Mouse (Mus musculus): ENCODE measurements around the gene Mgea5.
A peak's percentile ranks its signal among the peaks of the same experiment; 100 is the strongest.
"Not testable (repeated sequence)": the region's sequence is repeated elsewhere in the genome, so short reads cannot be mapped to it uniquely, and the experiment has no call there.

Gene Mgea5

DNA sequence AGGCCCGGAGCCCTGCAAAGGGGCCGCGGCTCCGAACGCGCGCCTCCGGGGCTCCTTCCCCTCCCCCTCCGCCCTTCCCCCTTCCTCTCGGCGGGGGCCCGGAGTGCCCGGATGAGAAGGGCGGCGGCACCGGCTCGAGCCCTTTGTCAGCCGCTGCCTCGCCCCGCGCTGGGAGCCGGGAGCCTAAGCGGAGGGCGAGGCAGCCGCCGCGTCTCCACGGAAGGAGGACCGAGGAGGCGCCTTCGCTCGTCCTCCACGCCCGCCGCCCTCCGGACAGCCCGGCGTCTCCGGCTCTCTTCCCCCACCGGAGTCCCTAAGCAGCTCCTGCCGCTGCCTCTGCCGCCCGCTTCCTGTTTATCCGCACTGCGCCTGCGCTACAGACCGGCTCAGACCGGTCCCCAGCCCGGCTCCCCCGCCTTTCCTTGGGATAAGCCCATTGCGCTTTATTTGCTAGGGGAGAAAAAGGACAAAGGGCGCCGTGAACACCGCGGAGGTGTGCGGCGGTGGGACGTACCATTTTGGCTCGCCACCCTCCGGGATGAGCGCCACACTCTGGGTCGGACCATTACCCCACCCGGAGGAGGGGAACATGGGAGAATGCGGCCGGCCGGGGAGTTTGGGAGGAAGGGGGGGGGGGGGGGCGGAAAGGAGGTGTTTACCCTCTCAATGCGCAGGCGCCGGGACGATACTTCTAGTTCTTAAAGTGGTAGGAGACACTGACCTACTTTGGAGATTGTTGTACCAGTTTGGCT is at the start of gene Mgea5:
Gene Mgea5, minus strand, starts transcription at position 657 of the 752 bp plus-strand sequence.
- peak; percentile 100 for DNase-seq

DNA sequence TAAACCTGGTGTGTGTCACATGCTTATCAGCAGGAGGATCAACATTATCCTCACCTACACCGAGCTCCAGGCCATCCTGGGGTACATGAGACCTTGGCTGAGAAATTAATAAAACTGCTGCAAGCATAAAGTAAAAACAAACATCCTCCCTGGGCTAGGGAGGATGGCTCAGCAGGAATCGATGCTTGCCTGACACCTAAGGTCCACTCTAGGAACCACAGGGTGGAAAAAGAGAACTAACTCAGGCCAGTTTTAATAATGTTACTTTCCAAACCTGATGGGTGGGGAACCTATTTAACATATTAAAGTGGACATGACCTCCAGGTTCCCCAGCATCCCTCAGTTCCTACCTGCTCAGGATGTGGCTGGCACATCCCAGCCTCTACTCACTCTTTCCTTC is 47.0 kb upstream of the Mgea5 start:
- no peak for DNase-seq

DNA sequence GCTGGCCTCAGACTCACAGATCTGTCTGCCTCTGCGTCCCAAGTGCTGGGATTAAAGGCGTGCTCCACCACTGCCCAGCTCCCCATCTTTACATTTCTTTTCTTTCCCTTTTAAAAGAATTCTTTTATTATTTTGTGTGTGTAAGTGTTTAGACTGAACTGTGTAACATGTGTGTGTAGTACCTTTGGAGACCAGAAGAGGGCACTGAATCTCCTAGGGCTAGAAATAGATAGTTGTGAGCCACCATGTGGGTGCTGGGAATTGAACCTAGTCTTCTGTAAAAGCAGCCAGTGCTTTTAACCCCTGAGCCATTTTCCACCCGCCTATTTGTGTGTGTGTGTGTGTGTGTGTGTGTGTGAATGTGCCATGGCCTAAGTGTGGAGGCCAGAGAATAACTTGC is 44.1 kb upstream of the Mgea5 start:
- DNase-seq, result no peak

DNA sequence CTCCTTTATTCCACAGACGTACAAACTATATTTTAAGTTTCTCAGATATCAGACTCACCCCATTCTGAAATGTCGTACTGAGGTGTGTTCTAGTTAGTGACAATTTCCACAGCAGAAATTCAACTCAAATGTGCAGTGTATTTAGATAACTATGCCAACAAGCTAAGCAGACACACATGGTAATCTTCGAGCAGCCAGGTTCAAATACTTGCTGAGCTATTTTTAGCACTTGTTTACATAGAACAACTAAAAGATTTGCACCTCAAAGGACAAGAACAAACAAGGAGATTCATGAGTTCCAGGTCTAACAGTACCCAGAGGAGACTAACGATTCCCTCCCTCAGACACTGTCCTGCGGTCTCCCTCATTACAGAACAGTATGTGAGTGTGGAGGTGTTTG is 43.5 kb upstream of the Mgea5 start:
- DNase-seq, result no peak

DNA sequence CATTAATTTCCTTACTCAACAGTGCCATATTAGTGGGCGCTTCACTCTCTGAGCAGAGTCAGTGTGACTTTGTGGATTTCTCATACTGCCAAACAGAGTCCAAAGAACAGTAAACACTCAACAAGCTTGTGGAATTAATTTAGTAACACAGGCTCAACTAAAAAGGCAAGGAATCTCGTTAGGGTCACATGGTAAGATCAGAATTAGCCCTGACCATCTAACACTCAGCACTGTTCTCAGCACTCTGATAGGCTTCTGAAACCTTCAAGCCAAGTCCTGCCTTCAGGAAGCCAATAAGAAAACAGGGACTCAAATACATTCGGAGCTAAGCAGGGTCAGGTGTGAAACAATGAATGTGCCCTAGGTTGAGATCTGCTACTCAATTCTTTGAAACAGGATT is 42.5 kb upstream of the Mgea5 start:
- DNase-seq, result no peak

DNA sequence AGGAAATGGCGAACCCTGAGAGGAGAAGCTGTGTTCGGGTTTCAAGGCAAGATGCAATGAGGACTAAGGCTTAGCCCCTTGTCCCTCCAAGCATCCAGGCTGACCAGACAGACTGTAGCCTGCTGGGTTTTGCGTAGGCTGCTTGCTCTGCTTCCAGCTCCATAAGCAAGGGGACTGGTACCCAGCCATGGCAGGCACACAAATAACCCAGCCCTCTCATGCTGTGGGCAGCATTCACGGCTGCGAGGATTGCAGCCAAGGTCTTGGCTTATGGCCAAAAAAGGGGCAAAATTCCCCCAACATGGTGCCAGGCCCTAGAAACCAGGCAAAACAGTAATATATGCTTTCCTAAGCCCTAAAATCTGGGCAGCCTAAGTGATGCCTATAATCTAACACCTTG is 38.2 kb upstream of the Mgea5 start:
- DNase-seq, result peak; percentile 35

DNA sequence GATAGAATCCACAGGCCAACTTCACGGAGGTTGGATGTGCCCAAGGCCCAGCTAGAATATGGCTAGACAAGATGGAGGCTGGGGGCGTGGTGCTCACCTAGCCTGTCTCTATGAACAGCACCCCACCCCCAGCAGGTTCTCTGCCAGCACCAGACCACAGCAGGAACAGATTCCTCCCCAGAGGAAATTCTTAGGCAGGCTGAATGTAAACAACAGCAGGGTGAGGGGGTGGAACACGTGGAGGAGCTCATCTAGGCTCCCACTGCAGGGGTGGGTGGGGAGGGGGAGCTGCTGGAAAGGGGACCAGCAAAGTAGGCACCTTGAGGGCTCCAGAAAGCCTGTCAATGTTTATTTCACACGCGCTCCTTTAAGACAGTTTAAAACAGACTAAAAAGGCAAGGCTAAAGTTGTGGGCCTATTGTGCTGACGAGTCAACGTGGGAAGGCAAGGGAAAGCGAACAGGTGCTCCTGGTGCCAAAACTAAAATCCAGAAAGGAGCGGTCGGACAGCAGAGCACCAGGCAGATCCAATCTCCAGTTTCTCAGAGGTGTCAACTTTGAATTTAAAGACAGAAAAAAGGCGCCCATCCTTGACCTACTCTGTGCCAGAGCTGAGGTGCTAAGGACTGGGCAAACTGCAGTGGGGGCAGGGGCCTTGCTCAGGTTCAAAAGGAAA is 34.3 kb upstream of the Mgea5 start:
- DNase-seq, result no peak

DNA sequence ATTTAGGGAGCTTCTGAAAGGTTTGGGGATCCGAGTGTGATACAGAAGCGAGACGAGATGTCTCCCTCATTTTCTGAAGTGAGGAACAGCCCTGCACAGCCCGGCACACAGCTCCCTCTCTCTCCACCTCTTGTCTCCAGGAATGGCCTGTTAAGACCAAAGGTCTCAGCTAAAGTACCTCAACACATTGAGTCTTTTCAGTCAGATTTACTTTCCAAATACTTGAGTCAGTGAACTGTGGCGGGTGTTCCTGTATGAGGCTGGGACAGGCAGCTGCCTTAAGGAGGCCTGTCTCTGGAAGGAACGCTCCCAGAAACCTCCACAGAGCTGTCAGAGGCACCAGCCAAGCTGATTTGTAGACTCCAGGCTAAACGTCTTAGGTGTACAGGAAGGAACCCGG is 33.1 kb upstream of the Mgea5 start:
- no peak for DNase-seq

DNA sequence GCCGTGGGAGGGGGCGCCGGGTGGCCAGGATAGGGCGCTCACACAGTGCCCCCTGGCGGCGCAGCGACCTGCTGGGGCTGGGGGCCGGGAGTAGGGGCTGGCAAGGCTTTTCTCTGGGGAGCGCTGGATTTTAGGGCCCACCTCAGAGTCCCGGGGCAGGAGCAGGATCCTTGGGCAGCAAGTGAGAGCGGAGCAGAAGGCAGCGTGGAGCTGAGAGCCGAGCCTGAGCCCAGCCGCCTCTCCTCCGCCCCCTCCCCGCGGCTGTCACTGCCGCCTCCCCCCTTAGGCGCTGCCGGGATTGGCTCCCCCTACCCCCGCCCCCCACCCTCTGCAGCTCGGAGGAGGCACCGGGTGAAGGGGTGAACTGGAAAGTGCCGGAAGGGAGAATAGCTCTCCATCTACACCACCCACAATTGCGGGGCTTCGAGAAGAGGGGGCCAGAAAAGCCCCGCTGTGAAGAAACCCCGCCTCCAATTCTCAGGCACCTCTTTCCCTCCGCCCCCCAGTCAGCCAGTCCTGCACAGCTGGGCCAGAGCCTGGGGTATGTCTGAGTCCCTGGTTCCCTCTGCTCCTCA is 32.3 kb upstream of the Mgea5 start, which contains the start of gene Kcnip2:
Gene Kcnip2, minus strand, starts transcription at position 231 of the 575 bp plus-strand sequence.
- DNase-seq, result no peak

DNA sequence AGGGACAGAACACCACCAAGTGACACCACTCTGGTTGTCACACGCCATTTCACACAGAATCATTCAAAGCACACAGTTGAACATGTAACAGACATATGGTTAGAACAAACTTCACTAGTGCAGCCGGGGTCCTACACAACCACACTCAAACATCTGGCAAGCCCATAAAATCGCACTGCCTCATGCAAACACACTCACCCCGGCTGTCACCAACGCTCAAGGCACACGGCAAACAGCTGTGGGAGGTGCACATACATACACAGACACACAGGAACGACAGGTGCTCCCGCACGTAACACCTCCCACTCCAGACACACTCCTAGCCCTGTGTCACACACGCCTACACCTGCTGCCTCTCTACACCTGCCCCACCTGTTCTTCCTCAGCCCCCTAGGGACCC is 31.5 kb upstream of the Mgea5 start:
- no peak for DNase-seq

DNA sequence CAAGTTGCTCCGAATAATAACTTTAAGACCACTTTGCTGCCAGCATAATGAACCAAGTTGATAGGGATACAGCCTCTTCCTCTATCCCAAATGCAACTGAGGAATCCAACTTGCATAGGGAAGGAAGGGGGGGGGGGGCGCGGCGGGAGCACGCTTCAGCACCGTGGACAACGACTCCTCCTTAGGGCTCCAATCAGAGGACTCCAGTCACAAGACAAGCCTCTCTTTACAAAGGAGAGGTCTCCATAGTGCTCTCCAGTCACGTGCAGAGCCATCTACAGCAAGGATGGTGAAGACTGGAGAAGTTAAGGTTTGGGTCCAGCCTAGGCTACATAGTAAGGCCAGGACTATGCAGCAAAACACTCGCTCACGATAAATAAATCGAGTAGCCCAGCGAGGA is 30.2 kb upstream of the Mgea5 start:
- DNase-seq, result no peak

DNA sequence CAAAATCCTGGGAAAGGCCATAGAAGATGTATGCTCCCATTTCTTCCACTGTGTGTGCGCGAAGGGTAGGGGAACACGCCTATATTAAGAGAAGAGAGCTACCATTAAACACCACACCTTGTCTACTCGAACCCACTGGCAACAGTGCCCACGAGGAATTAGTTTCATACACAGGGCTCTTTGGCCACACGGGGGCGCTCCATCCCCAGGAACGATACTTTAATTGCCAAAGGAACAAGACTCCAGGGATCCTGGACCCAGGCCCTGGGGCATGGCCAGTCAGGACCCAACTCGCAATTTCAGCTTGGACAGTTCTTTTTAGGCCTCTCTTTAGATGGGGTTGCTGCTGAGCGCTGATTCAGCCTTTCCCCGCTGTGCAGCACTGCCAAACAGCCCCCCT is 29.6 kb upstream of the Mgea5 start:
- DNase-seq, result peak; percentile 76

DNA sequence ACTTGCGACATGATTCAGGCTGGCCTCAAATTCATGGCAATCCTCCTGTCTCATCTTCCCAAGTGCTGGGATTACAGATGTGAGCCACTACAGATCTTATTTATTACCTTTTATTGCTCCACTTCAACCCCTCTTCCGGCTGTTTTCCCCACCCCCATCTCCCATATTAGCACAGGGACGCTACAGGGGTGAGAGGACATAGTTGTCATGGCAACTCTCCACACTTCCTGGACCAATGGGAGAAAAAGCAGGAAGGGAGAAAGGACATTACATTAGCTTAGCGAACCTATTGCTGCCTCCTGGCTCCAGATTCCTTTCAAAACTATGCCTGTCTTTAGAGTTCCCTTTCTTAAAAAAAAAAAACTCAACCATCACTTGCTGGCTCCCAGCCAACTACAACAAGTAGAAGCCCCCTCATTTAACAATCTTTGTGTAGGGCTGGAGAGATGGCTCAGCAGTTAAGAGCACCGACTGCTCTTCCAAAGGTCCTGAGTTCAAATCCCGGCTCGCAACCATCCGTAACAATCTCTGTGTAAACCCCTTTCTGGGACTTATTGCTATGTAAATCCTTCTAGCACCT is 29.1 kb upstream of the Mgea5 start:
- DNase-seq, result no peak

DNA sequence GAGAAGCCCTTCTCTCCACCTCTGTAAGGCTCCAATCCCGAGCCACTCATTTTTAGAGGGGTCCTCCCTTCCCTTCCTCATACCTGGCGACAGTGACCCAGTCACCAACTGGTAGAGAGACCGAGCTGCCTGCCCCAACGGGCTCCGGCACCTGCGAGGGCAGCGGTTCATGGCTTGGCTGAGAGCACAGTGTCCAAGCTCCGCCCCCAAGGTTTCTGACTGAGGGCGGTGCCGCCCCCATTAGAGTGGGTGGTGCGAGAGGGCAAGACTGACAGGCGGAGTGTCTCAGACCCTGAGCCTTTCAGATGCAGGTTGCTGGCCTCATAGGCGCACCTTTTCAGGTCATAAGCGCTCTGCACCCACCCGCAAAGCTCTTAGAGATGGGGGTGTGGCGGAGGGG is 28.5 kb upstream of the Mgea5 start:
- DNase-seq, result peak; percentile 40

DNA sequence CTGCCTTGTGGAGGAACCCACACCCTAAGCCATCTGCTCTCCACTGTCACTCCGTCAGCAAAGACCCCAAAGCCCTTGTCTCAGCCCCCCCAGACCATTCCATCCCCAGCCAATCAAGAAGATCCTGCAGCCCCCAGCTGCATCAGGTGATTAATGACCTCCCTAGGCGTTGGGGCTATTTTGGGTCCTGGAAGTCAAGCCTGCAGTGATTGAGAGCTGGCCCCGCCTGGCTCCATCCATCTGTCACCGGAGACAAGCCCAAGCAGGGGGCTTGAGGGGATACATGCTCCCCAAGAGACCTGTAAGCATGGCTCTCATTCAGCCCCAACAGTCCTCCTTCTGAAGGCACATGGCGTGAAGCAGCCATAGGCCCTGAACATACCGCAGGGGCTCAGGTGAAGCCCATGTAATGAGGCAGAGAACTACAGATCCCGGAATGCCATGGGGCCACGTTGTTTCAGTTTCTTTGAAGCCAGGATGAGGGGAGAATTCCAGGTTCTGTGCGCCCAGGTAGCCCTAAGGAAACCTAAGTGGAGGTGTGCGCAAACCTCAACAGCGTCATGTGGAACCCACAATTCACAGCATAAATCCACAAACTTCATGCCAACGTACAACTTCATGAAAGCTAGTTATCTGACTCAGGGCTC is 27.5 kb upstream of the Mgea5 start:
- DNase-seq, result no peak

DNA sequence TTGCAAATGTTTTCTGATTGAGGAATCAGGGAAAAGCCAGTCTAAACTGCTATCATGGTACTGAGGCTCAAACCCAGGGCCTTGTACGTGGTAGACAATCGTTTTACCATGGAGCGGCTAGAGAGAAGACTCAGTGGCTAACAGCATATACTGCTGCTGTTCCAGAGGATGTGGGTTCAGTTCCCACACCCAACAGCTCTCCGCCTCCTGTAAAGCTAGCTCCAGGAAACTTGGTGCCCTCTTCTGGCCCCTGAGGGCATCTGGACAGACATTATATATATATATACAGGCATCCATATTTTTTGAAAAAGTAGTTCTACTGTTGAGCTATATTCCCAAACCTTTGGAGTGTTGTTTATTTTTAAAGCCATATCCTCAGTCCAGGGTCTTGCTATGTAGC is 24.1 kb upstream of the Mgea5 start:
- no peak for DNase-seq

DNA sequence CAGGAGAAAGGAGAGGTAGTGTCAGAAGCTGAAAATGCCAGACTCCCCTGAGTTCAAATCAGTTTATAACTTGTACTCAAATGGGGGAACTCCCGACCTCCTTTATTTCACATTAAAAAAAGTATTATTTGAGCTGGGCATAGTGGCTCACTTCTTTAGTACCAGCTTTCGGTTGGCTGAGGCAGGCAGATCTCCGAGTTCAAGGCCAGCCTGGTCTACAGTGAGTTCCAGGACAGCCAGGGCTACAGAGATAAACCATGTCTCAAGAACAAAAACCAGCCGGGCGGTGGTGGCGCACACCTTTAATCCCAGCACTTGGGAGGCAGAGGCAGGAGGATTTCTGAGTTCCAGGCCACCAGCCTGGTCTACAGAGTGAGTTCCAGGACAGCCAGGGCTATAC is 22.2 kb upstream of the Mgea5 start:
- not testable (repeated sequence) for DNase-seq

DNA sequence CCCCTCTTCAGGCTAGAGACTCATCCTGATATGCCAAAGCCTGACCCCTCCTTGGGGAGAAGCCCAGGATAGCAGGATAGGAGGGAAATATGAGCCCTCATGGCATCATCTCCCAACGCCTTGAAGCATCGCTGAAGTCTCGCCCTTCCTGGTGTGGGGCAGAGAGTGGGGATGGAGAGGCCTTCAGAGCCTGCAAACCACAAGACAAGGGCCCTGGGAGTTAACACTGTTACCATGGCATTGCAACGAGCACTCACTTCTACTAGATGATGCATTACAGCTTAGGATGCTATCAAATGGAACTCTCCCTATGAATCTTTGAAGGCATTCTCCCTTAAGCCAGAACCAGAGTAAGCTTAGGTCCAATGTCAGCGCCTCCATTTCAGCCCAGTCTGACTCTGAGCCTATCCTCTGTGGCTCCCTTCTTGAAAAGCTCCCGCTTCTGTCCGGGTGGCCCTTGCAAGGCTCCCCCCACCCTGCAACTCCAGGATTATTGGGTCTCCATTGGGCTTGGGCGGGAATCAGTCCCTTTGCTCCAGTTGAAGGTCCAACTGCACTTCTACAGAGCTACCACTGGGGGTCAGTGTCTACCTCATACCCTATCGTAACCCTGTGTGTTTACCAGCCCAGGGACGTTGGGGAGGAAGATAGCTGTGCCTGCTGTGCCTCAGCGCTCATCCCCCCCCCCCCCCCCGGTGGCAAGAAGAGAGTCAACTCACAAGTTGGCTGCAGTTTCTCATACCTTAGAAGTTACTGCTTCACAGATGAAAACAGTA is 21.1 kb upstream of the Mgea5 start:
- DNase-seq, result peak; percentile 33

DNA sequence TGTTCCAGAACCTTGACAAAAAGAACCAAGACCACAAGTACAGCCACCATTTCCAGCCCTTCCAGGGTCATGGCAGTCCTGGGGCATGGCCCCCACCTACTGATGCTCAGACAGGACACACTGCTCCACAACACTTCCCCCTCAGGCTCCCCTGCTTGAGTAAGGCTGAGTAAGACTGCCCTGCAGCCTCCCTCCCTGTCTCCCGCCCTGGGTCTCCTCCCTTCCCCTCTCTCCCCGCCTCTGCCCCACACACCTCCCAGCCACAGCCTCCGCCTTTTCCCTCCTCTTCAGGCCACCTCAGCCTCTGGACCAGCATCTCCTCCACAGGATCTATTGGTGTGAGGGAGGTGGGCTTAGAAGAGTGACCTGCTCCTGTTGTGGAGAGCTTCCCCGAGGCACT is 19.8 kb upstream of the Mgea5 start:
- DNase-seq, result no peak

DNA sequence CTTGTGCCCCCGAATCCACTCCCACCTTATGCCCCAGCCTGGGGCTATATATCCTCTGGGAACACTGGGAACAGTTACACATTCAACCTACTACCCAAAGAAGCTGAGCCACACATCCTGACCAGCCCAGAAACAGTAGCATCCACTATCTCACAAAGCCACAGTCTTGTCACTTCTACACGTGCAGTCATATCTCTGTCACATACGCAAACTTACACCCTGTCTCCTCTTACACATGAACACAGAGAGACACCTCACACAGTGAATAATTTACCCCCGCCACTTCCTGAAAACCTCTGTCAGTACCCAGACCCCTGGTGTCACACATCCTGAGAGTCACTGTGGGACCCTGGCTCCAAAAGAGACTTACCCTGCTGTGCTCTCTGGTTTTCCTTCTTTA is 19.1 kb upstream of the Mgea5 start:
- no peak for DNase-seq

DNA sequence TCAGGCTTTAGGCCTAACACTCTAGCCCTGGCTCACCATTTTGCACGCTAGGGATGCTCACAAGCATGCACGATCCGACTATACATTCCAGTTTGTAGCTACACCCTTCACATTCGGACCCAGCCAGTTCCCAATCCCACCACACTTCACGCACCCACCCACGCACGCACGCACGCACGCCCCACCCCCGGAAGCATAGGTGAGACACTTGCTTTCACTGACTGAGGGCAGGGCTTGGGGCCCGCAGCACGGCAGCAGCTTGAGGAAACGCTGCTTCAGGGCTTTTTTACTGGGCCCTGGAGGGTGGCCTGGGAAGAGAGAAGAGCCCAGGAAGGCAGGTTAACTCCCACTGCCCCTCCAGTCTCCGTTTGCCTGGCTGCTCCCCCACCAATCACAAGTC is 13.2 kb upstream of the Mgea5 start:
- DNase-seq, result no peak

DNA sequence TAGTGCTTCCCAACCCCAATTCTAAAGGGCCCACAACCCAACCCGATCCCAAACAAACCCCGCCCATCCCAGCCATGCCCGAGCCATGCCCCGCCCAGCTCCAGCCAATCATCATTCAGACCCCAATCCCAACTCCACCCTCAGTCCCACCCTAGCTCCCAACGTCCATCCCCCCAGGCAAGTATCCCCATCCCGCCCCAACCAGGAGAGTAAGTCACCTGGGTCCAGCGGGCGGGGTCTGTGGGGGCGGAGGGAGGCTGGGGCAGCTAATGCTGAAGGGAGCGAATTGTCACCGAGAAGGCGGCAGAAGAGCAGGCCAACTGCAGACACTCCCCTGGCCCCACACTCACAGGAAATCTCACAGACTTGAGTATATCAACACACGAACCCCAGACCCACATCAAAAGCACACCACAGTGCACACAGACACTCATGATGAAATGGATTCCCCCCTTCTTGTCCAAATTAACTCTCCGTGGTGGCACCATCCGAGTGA is 12.5 kb upstream of the Mgea5 start:
- DNase-seq, result no peak
